In the genomic region with DNA sequence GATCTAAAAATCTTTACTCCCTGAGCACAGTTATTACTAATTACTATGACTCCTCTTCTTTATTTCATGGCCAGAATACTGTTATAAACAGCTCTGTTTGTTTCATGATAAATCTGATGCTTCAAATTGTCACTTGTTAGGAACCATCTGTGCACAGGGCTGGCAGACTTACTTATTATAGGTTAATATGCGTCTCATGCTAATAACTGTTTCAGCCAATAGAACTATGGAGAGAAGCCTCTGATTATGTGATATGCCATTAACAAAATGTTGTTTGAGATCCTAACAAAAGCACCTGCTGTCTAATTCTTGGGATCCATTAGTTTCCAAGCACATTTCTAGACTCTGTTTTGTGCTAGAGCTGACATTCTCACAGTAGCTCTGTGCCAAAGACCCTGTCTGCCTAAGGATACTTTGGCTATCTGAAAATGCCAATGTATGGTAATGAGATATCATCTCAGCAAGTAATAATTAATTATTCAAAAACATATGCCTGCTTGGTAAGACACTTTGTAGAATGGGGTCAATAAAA, we compare ENCODE assay signal across 14 mouse cellular contexts.
"Had no signal": no experiment of that assay in that cellular context is flagged by ENCODE, and none has a peak within 500 bp of the region (broad histone marks: within the 10 kb centered on the region; RNA-seq: fewer than 3 reads in every experiment).

No protein-coding gene starts in this region.

- H3K9ac ChIP-seq: limb, embryonic 15.5 days; liver, embryonic 12.5 days; lung, embryonic 14.5 days; midbrain, embryonic 12.5 days; neural tube, embryonic 13.5 days had no signal

- H3K4me2 ChIP-seq: limb, embryonic 15.5 days; liver, embryonic 12.5 days; lung, embryonic 14.5 days; midbrain, embryonic 12.5 days; neural tube, embryonic 13.5 days had no signal

- H3K27me3 ChIP-seq: limb, embryonic 15.5 days; liver, embryonic 12.5 days; megakaryocyte, embryonic 14.5 days; midbrain, embryonic 12.5 days; neural tube, embryonic 13.5 days had no signal

- DNase-seq: kidney, adult 8-10 months; kidney, postnatal 25 days; lung, embryonic 14.5 days; lung, postnatal 10 days; lung, postnatal 4 days; right cerebral cortex, adult 18-20 months; right cerebral cortex, postnatal 25 days; thymus, postnatal 36 days had no signal

- H3K36me3 ChIP-seq: limb, embryonic 15.5 days; liver, embryonic 12.5 days; midbrain, embryonic 12.5 days; neural tube, embryonic 13.5 days had no signal

- H3K4me3 ChIP-seq: limb, embryonic 15.5 days; liver, embryonic 12.5 days; megakaryocyte, embryonic 14.5 days; midbrain, embryonic 12.5 days; neural tube, embryonic 13.5 days had no signal

- H3K9me3 ChIP-seq: limb, embryonic 15.5 days; liver, embryonic 12.5 days; megakaryocyte, embryonic 14.5 days; midbrain, embryonic 12.5 days; neural tube, embryonic 13.5 days had no signal

- H3K27ac ChIP-seq: limb, embryonic 15.5 days; liver, embryonic 12.5 days; midbrain, embryonic 12.5 days; neural tube, embryonic 13.5 days had no signal

- ATAC-seq: liver, embryonic 12.5 days; midbrain, embryonic 16.5 days had no signal

- H3K4me1 ChIP-seq: limb, embryonic 15.5 days; liver, embryonic 12.5 days; megakaryocyte, embryonic 14.5 days; midbrain, embryonic 12.5 days; neural tube, embryonic 13.5 days had no signal
